Mouse (Mus musculus): ENCODE measurements around the gene F2.

Gene F2

DNA sequence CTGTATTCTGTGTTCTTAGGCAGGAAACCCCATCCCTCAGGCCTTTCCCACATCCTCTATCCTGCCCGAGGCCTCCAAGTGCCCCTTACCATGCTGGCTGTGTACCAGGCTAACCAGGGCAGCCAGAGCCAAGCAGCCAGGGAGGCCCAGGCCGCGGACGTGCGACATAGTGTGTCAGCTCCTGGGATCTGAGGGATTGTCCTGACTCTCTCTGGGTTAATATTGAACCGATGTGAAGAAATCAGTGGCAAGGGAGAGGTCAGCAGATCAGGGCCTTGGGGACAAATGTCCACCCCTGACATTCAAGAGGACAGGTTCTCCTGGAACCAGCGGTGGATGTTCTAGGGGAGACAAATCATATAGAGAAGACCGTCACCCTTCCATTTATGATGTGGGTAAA, at the start of gene F2:
Gene F2, minus strand, starts transcription at position 186 of the 400 bp plus-strand sequence.
- no peak for DNase-seq

DNA sequence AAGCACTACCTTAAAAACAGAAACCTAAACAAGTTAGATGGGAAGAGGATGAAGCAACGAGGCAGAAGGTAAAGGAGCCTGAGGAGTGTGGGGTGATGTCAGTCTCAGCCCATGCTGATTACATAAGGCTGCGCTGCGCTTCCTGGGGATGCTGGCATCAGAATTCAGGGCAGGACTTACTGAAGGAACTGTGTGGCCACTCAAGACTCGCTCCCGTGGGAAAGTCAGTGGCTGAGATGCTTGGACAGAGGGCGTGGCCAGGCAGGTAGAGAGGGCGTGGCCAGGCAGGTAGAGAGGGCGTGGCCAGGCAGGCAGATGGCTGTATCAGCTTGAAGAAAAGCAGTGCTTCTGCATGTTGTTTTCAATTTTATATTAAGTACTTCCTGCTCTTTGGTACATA, 47.7 kb upstream of the F2 start:
- no peak for DNase-seq

DNA sequence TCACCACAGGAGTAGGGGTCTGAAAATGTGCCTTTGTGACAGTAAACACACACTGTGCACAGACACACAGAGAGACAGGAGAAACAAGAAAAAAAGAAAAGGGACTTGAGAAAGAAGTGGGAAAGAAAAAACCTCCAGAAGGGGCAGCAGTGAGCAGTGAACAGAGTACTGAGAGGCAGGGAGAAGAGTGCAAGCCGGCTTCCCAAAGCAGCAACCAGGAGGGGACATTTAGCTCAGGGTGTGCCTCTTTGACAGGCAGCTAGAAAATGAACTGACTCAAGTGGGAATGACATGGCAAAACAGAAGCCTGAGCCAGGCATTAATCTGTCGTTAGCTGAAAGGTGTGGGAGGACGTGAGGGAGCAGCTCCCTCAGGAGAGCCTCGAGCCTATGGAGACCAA, 46.6 kb upstream of the F2 start:
- DNase-seq: no peak

- no peak for DNase-seq
Measured at GRCm38 (mm10) chr2:91676961-91677360, 40.7 kb upstream of the F2 start.

DNA sequence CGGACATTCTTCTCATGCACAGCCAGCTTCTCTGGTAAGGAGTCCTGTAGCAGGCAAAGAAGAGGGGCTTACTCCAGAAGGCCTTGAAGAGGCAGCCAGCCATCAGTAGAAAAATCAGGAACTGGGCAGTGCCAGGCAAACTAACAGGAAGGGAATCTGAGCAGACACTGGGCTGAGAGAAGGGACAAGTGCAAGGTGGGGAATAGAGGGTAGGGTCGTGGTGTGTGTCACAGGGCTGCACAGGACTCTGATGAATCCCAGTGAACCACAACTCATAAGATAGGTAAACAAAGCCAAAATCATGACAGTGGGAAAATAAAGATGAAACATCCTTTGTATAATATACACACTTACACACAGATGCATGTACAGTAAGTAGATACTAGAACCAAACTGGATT, 40.2 kb upstream of the F2 start:
- no peak for DNase-seq

DNA sequence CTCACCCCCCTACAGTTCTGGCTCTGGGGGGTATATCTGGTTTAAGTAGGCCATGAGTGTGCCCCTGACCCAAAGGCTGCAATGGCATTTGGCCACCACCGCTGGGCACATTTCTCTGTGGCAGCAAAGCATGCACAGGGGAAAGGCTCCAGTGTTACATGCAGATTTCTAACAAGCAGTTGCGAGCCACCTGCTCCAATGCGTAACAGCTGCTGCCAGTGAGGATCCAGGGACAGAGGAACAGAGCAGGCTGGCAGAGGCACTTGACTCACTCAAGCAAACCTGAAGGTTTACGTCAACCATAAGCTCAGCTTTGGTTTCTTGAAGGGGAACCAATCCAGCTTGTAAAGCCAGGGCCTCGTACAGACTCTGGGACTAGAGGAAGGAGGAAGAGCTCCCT, 38.7 kb upstream of the F2 start:
- no peak for DNase-seq

DNA sequence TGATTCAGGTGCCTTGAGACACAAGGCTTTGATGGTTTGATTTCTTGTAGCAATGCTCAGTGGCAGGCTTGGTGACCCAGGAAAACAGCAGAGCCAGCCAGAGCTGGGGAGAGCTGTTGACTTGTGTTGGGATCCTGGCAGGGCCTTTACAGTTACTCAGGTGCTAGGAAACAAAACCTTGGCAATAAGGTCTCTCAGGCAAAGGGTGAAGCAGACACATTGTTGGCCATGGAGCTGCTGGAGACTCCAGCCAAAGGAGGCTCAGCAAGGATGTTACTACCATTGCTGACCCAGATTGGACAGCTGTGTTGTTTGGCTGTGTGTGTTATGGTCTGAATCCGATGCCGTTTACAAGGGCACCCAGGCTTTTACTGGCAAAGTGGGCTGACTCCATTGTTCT, 37.4 kb upstream of the F2 start:
- no peak for DNase-seq

DNA sequence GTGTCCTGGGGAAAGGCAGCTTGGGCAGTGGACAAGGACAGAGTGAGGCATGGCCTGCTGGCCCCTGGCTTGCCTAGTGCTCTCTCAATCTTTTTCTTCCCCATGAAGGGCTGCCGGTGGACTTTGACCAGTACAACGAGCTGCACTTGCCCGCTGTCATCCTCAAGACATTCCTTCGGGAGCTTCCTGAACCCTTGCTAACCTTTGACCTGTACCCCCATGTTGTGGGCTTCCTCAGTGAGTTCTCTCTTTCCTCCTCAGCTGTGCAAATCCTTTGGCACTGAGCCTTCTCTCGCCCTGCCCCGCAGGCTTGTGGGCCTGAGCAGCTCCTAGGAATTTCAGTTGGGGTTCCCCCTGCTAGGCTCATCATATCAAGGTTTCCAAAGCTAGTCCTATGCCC, 33.8 kb upstream of the F2 start:
- DNase-seq: no peak

GRCm38 (mm10) chr2:91669326-91669725, 33.1 kb upstream of the F2 start:
- DNase-seq: no peak

DNA sequence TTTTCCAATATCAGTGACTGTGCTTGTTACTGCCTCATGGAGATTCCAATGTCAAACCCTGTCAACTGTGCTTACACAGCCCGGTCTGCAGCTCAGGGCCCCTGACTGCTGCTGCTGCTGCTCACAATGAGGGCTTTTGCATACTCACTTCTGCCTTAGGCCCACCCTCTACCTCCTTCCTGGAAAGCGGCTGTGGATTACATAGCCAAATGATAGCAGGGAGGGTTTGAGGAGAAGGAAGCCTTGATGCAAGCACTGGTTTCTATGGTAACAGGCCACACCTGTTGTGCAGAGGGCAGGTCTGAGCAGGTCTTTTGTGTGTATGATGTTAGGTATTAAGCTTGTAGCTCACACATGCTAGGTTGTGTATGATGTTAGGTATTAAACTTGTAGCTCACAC, 31.5 kb upstream of the F2 start:
- no peak for DNase-seq

- no peak for DNase-seq
Measured at GRCm38 (mm10) chr2:91666386-91666910, 30.2 kb upstream of the F2 start.

GRCm38 (mm10) chr2:91664780-91665179, 28.6 kb upstream of the F2 start:
- no peak for DNase-seq

- DNase-seq: no peak
Measured at GRCm38 (mm10) chr2:91660981-91661380, 24.8 kb upstream of the F2 start.

DNA sequence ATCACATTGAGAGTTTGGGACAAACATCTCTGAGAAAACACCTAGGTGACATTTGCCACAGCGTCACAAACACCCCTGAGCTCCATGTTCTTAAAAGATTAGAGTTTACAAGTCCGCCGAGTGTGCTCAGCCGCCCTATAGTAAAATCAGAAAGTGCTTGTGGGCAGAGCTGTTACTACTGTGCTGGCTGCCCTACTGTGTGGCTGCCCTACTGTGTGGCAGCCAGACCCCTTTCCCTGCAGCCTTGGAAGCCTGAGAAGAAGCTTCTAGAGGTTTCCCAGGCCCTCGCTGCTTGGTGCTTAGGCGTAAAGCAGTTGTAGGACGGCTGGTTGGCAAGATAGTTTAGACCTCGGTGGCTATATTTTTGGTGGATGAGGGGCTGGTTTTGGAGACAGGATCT, 23.4 kb upstream of the F2 start:
- no peak for DNase-seq

- DNase-seq: no peak
Measured at GRCm38 (mm10) chr2:91656774-91657173, 20.6 kb upstream of the F2 start.

DNA sequence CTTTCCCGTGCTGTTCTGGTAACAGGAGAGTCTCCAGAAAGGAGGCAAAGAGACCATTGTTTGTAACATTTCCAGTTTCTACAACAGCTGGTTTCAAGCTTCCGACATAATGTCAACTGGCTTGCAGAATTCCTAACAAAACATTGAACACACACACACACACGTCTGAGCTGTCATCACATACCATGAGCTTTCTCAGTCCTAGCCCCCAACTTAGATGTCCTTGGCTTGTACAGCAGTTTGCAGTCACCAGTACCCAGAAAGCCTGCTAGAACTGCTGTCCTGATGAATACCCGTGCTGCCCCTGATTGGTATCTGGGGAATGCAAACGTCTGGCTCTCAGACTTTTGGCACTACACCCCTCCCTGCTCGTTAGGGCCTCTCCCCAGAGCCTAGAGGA, 19.6 kb upstream of the F2 start:
- DNase-seq: no peak

DNA sequence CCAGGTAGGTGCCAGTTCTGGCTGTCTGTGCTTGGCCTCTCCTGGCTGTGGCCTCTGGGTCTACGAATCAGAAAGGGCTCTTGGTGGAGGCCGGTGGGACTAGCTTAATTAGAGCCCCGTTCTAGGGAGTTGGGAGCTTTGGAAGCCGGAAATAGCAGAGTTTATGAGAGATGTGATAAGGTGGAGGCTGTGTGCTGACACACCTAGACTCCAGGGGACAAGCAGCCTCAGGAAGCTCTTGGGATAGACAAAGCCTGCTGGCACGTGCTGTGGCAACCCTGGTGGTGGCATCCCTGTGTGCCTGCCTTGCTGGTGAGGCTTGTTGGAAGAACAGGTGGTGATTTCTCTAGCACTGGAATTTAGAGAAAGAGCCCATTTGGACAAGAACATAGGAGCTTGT, 19.2 kb upstream of the F2 start:
- DNase-seq: no peak

DNA sequence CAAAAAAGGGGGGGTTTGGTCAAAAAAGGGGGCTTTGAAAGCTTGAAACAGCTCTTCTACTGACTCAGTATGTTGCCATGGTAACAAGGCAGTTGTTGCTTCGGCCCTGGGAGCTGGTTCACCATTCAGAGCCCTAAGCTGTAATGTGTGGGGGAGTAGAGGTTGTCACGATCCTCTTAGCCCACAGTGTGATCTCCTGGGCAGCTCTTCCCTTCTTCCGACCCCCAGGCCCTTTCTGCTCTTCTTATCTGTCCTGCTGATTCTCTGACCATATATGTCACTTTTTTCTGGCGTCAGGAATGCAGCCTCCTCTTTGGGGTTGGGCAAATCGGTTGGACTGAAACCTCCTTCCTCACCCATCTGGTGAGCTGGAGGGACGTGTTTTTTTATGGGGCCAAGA, 16.6 kb upstream of the F2 start:
- DNase-seq: no peak

DNA sequence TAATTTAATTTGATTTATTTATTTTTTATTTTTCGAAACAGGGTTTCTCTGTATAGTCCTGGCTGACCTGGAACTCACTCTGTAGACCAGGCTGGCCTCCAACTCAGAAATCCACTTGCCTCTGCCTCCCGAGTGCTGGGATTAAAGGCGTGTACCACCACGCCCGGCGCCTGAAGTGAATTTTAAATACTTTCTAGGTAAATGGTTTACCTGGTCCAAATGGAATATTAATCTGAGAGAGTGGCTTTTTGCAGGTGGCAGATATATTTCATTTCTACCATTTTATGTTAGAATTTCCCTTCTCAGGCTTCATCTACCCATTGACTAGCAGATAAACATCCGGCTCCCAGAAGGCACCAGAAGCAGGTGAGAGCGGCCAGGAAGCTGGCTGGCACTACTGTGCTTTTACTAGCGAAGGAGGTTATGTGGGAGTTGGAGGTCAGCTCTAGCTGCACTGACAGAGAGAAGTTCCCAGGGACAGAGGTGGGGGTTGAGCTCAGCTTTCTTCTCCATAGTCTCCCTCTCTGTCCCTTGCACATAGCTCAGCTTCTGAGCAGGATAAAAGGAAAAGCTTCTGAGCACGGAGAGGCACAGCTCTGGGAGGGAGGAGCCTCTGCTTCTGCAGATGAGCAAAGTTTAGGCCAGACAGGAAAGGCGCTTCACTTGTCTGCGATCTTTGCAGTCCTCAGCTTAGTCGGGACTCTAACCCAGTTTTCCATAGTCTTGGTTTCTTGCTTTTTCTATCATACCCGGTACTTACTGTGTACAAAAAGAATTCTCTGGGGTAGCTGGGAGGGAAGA, 15.4 kb upstream of the F2 start:
- DNase-seq: no peak

DNA sequence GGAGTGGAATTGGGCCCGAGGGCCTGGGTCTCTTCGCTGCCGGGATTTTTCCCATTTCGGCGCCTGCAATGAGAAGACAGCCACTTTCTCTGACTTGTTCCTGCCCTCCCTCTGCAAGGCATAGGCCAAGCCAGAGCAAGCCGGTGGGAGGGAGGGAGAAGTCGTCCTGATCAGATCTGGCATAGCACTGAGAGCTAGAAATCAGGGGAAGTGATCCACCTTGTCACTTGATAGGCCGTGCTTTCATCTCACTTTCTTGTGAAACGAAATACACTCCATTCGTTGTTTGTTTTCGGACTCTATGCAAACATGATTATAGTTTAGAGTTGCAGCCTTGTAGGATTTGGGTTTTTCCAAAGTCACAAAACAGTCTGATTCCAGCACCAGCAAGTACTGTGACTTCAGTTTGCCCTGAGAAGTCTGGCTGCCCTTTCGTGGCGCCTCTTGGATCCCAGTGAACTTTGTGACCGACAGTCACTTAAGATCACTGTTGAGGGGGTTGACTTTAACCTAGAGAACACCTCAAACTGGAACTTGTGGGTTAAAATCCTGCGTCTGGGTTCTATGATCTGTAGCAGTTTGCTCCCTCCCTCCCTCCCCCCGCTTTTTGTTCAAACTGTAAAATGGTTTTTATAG, 14.3 kb upstream of the F2 start:
- DNase-seq: no peak

GRCm38 (mm10) chr2:91649553-91650359, 13.5 kb upstream of the F2 start, which contains the start of the genes Zfp408 and Arhgap1:
Gene Zfp408, minus strand, starts transcription at chr2:91649791.
Gene Arhgap1, plus strand, starts transcription at chr2:91649860.
- peak; percentile 94 to 96 for DNase-seq

DNA sequence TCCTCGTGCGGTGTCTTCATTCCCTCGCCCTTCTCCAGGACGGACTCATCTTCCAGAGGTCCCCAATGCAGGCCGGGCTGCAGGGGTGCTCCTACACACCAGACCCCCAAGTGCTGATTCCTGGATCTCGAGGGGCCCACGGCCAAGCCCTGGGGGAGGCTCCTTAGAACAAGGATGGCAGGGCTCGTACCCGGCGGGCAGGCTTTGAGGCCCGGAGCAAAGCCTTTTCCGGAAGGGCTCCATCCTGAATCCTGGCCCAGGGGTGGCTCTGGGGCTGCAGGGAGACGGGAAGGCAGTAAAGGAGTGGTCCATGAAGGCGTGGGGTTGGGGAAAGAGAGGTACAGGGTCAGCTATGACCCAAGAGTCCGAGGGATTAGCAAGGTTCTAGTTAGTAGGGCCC, 12.9 kb upstream of the F2 start:
- DNase-seq: peak in 1 of 2 experiments; percentile 38

DNA sequence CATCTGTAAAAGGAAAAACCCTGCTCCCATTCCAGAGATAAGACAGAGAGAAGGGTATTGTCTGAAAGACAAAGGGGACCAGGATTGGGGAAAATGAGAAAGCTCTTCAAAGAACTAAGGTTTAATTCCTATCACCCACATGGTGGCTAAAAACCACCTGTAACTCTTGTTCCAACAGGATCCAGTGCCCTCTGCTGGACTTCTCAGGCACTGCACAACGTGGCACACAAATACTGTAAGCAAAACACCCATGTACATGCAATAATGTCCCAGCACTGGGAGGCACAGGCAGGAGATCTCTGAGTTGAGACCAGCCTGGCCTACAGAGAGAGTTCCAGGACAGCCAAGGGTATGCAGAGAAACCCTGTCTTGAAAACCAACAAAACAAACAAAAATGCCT, 10.5 kb upstream of the F2 start:
- peak in 1 of 2 experiments; percentile 47 for DNase-seq
